Mouse (Mus musculus) erythroblast, embryonic 14.5 days (primary cell): ENCODE measurements around the gene Vpreb3.

Source experiments
- GATA1 ChIP-seq: IDR thresholded peaks from 2 replicates; pipeline ENCODE4 v1.6.1; 2012; ENCODE audit warnings: low read length, inconsistent platforms, mixed read lengths
- TAL1 ChIP-seq: IDR thresholded peaks from 3 replicates; pipeline ENCODE4 v1.6.1; 2012; ENCODE audit warnings: low read length, inconsistent platforms, mixed read lengths

- TF ChIP-seq GATA1 (no peak), TAL1 (no peak)
Observed at GRCm38 (mm10) chr10:75916840-75917239, 26.0 kb upstream of the Vpreb3 start.
